Mouse (Mus musculus) monocyte, adult 2 months (primary cell): ENCODE data around the gene Snrpd2.
A peak's percentile ranks its signal among the peaks of the same experiment; 100 is the strongest.

Experiments
- DNase-seq, 2 experiments: peaks; one replicate each; pipeline ENCODE4 v3.0.0; 2022; ENCODE audit warnings: low spot score in 2 of 2, low read depth in 1 of 2

Snrpd2 gene

DNA sequence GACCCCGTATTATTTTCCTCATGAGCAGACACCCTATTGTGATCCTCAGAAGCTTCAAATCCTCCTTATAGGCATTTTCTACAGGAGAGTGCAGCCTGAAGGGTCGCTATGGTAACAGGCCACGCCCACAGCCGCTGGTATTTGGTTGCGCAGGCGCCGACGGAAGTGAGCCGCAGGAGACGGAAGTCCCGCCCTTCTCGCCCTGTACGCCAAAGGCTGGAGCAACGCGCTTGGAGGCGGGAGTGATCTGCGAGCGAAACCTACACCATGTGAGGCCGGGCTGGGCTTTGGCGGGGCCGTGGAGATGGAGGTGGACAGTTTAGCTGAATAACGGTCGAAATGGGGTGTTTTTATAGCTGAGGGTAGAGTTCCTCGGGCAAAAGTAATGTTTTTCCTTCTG lies at the start of gene Snrpd2:
Snrpd2 (plus strand) TSS at position 97 of the 400 bp plus-strand sequence.
- DNase-seq = peak; percentile 83 to 89

DNA sequence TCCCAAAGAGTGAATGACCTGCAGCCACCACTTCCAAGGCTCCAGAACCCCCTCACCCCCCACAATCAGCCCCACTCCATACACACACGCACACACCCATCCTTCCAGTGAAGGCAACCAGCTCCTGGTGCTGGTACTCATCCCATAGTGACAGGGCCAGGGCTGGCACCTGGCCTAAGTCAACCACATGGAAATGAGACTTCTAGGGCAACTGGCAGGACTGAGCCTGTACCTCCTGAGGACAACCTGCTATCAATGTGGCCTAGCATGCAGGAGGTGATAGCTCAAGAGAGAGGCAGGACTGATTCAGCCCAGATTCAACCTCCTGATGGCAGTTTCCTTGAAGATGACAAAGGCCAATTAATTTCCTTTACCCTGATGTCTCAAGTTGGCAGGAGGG lies 49.2 kb upstream of the Snrpd2 start:
- DNase-seq = no peak

DNA sequence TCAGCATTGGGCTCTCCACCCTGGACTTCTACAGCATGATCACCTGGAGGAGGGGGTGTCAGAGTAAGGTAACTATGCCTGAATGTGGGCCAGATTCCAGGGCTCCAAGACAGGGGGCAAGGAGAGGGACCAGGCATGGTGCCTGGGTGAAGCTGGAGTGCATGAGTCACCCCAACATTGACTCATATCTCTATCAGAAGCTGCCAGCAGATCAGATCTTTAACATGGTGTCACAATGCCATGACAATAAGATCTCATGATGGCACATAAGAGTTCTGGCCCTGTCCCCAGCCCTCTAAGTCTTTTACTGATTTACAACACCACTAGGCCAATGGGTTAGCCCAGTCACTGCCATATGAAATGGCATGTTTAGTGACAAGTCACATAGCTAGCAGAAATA lies 45.8 kb upstream of the Snrpd2 start:
- no peak for DNase-seq

DNA sequence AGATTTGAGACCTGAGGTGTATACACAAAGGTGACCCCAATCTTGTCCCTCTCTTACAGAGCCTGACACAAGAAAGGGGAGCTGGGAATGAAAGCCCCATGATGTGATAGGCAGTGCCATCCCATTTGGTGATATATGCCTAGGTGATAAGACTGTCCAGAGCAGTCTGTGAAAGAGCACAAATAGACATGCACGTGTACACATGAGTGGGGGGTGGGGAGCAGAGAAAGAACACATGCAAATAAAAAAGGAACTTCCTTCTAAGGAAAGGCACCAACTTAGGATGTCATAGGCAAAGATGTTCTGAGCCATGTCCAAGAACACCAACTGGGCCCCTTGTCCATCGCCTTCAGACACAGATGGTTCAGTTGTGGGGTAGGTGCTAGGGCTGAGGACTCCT lies 45.0 kb upstream of the Snrpd2 start:
- no peak for DNase-seq

DNA sequence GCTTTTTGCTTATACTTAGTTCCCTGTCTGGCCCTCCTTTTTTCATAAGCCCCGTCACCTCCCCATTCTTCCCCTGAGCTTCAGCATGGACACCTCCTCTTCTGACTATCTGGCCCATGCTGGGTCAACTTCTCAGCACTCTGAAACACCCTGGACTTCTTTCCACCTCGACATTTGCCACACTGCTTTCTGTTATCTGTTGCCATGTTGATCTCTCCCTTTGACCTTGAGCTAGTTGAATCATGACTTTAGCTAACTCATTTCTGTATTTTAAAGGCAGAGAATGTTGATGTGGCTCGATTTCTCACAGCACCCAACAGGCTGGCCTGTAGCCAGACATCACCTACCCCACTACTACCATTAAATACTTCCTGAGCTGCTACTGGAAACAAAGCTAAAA lies 42.1 kb upstream of the Snrpd2 start:
- no peak for DNase-seq

DNA sequence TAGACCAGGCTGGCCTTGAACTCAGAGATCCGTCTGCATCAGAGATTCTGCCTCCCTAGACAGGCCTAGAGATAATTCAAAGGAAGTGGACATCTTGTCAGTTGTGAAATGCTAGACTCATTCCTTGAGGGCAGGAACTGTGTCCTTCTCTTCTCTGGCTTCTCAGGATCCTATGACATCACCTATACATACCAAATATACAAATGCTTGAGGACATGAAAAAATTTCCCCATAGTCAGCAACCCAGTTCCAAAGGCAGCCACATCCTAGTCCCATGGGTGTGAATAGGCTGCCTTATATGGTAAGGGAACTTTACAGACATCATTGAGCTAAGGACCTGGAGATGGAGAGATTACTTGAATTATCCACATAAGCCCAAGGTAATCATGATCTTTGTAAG lies 40.0 kb upstream of the Snrpd2 start:
- DNase-seq = no peak

DNA sequence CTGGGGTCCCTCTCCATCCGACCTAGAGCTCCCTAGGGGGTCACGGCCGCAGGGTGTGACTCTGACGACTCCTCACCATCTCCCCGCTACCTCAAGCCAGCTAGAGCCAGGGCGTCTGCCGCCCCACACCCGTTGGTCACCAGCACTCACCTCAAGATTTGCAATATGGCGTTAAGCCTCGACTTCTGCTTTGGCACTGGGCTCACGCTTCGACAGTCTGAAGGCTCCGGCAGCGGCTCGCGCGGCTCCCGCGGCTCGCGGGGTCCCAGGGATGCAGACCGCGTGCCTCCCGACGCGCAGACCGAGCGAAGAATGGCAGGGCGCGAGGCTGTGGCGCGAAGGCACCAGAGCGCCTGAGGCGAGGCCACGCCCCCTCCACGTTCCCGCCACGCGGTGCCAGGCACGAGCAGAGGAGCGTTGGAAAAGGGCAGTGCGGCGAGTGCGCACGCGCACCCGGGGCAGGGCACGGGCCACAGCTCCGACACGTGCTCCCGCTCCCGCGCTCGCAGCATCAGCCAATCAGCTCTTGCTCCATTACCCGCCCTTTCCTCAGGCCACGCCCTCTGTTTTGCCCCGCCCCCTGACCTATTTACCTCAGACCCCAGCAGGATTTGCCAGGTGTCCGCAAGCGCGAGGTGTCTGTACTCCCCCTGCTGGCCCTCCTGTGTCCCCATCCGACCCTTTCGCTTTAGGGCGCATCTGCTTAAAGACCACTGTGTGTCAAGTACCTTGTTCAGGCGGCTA lies 31.3 kb upstream of the Snrpd2 start, which contains the start of gene Gm4969:
Gm4969 (minus strand) TSS at position 341 of the 744 bp plus-strand sequence.
- DNase-seq = no peak

DNA sequence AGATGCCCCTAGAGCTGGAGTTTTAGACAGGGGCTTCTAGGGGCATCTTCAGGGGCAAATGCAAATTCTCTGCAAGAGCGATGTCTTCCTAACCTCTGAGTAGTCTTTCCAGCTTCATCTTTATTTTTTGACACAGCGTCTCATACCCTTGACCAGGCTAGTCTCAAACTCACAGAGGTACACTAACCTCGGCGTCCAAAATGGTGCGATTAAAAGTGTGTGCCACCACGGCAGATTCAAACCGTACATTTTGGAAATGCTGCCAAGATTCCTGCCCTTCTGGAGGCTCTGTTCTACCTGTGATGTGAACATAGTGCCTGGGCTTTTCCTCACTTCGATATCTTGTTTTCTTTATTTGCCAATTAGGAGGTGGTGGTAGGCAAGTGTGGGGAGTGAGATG lies 30.4 kb upstream of the Snrpd2 start:
- no peak for DNase-seq

DNA sequence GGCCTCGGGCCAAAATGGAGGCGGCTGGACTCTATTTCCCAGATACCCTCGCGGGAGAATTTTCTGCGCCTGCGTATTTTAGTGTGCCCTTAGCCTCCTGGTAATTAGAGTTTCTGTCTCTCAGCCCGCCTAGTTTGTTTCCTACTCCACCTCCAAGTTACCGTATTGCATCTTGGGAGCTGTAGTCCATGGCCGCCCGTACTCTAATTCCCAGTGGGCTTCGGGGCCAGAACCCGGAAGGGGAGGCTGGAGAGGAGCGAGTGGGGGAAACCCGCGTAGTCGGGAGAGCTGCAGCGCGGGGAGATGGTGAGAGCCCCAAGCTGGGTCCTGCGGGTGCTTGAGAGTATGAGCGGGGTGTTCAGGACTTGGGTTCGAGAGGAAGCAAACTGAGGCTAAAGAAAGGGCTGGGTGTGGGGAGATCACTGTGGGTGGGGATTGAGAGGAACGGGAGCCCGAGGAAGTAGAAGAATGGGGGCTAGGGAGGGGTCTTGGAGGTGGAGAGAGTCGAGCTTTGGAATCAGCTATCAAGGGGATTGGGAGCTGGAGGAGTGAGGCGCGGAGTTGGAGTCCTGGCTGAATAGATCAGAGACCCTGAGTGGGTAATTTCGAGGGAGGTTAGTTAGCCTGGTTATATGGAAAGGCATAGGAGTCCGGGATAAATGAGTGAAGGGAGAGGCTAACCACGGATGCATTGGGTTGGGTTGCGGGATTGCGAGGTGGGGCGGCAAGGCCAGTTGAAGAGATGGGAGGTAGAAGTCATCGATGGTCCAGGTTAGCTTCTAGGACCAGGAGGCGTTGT lies 29.7 kb upstream of the Snrpd2 start, which contains the start of gene Fbxo46:
Fbxo46 (plus strand) TSS at position 229 of the 799 bp plus-strand sequence.
- DNase-seq = peak; percentile 88 to 91

DNA sequence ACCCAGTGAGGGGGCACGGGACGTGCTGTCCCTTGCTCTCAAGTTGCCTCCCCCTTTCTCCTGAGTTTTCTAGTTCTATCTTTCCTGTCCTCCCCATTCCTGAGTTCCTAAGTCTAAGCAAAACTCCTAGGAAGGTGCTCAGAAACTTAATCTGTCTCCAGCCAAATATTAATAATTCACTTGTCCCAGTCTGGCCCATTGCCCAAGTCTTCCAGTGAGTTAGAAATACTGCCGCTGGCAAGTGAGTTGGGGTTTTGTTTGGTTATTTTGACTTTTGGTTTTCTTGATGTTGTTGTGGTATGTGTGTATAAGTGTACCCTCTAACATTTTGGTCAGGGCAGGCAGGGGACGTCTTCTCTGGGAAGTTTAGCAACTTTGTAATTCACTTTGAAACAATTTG lies 27.8 kb upstream of the Snrpd2 start:
- no peak for DNase-seq

DNA sequence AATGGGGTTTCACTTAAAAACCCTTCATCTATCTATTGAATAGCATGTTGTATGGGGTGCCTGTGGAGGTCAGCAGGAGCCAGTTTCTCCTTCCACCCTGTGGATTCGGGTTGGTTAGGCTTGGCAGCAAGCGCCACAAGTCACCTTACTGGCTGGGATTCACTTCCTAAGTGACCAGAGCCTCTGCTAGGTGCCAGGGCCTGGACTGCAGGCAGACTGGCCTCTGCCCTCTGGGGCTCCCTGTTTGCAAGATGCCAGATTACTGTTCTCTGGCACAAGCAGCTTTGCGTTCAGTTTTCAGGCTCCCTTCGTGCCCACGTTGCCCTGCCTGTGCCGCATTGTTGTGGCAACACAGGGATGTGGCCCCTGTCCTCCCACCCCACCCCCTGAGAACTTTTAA lies 24.8 kb upstream of the Snrpd2 start:
- no peak for DNase-seq

DNA sequence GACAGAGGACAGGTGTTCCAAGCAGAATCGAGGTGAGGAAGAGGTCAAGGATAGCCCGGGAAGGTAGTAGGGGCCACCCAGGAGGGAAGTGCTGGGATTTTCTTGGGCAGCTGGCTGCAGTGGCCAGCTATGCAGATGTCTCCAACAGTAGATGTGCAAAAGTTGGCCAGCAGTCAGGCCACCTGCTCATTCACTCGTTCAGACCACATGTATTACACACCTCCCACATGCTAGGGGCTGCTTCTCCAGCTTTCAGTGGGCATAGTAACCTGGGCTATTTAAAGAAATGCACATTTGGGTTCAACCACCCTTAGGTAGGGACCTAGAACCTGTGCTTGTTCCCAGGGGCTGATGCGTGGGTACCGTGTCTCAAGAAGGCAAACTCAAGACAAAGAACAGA lies 21.8 kb upstream of the Snrpd2 start:
- no peak for DNase-seq

DNA sequence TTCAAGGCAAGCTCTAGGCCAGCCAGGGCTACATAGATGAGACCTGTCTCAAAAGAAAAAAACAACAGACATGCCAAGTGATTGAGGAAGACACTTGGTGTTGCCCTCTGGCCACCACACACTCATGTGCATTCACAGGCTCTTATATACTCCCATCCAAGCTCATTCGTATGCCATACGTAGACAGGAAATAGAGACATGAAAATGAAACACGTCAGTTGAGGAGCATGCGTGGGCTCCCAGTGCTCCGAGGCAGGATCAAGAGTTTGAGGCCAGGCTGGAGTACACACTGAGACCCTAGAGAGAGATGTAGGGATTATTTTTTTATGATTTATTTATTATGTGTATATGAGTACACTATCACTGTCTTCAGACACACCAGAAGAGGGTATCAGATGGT lies 20.1 kb upstream of the Snrpd2 start:
- no peak for DNase-seq

DNA sequence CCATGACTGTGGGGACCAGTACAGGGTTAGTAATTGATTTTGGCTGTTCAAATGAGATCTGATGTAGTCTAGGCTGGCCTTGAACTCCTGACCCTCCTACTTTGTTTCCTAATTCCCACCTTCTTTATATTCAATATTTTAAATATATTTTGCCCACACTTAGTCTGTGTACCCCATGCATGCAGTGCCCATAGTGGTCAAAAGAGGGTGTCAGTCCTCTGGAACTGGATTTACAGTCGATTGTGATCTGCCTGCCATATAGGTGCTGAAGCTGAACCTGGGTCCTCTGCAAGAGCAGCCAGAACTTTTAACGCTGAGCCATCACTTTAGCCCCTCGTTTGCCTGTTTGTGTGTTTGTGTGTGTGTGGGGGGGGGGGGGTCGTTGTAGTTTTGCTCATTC lies 18.9 kb upstream of the Snrpd2 start:
- DNase-seq = no peak

DNA sequence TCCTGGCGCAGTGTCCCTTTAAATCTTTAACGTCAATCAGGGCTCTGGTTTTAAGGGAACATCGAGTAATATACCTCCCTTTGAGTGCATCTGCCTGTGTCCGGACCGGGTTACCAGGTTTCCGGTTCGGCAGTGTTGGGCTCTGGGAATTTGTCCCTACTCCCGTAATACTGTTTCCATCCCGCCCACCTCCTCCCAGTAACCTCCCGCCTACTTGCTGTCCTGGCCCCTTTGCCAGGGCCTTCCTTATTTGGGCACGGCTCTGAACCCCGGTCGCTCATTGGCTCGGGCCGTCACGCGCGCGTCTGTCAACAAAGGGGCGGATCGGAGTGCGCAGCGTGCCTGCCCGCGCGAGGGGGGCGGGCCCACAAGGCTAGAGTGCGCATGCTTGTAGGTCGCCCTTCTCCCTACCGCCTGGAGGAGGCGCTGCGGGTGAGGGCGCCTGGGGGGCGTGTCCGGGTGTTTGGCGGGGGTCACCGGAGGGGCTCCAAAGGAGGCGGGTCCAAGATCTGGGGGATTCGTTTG lies 18.1 kb upstream of the Snrpd2 start:
- peak; percentile 75 to 90 for DNase-seq

DNA sequence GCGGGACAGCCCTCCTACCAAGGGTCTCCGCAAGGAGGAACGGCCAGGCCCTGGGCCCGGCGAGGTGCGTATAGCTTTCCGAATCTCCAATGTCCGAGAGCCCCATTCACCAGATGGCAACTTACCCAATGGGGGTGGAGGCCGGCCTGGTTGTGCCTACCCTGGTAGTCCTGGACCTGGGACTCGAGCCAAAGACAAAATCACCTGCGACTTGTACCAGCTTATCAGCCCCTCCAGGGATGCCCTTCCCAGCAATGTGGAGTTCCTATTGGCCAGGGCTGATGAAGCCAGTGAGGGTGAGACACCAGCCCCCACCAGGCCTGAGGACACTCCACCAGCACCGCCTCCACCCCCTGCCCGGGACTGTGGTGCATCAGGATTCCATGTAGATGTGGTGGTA lies 13.4 kb upstream of the Snrpd2 start:
- no peak for DNase-seq

DNA sequence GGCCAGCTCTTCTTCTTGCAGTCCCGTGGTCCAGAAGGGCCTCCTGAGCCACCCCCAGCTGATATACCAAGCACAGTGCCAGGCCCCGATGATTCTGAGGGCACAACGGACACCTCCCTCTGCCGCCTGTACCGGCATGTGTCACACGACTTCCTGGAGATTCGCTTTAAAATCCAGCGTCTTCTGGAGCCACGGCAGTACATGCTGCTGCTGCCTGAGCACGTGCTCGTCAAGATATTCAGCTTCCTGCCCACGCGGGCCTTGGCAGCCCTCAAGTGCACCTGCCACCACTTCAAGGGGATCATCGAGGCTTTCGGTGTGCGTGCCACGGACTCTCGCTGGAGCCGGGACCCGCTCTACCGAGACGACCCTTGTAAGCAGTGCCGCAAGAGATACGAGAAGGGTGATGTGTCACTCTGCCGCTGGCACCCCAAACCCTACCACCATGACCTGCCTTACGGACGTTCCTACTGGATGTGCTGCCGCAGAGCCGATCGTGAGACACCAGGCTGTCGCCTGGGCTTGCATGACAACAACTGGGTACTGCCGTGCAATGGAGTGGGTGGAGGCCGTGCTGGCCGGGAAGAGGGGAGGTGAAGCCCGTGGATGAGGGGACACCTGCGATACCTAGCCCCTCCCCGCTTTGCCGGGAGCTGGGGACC lies 12.7 kb upstream of the Snrpd2 start:
- no peak for DNase-seq

DNA sequence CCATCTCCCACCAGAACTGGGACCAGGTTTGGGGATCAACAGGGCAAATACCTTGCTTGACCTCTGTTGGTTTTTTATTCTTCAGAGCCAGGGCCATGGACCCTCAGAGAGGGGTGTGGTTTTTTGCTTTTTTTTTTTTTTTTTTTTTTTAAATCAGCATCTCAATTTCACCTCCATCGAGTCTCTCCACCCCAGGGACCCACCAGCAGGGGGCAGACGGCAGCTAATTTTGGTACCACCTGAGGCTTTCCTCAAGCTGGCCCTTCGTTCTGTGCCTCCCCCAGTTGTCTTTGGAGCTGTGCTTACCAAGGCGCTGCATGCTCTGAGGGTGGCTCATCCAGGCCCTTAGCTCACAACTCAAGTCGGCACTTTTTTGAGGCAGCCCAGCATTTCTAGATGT lies 12.1 kb upstream of the Snrpd2 start:
- DNase-seq = peak in 1 of 2 experiments; percentile 25

DNA sequence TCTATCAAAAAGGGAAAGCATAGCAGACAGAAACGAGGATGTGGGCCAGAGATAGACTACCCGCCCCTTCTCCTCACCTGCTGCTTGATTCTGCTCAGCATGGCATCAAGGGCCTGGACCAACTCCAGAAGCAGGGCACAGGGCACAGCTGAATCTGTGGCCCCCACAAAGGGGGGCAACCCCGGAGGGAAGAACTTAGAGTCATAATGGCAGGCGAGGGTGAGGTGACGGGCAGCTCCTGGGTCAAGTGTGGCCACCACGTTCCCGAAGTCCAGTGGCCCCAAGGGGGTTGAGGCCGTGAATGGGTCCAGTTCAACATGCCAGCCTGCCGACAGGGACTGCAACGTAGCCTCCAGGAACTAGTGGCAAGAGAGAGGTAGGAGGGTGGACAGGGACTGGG lies 2.7 kb upstream of the Snrpd2 start:
- no peak for DNase-seq

DNA sequence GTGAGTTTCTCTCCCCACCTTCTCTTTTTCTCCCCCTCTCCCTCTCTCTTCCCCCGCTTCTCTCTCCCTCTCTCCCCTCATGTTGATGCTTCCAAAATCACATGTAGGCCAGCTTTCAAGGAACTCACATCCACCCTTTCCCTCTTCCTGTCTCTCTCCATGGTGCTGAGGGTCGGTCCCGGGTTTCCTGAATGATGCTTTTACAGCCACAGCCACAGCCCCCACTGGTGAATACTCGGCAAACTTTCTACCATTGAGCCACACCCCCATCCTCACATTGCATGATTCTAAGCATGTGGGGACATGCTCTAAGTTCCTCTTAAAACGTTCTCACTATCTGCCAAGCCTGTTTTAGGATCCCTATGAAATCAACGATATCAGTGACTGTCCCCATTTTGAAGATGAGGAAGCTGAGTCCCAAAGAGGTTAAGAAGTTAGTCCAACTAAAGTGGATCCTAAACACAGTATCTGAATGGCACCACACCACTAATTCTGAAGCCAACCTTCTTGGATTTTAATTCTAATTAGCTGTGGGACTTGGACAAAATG lies 2.0 kb upstream of the Snrpd2 start:
- DNase-seq = no peak

DNA sequence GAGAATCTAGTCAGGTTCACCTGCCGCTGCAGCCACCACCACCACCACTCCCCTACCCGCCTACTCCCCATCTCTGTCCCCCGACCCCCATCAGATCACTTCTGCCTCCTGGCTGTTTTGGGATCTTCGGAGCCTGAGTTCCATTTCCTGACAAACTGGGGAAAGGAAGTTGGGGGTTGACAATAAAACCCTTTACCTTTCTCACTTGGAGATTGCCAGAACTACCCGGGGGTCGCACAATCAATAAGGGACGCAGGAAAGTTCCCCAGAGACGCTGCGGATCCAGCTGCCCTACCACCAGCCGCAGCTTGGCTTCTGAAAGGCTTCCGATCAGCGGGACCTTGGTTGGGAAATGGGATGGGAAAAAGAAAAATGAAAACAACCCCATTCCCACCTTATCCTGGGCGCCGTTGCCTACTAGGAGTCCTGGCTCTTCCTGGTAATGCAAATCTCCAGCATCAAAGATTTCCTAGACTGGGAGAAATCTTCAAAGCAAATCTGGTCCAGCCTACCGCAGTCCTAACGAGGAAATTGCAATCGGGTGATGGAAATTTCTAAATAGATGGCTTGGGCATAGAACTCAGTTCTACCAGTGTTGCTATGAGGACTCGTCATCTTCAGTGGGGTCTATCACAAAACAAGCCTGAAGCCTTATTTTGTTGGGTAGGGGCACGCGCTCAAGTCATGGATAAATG lies 1.2 kb upstream of the Snrpd2 start:
- DNase-seq = no peak
